Mouse (Mus musculus): ENCODE measurements around the gene Enthd1. TPM values are rescaled to one million over a fixed set of nuclear protein-coding genes. Genes with fewer than 3 reads are reported as not detected.

Gene Enthd1
- polyA plus RNA-seq, 1 experiment from 2014 or later: not detected

DNA sequence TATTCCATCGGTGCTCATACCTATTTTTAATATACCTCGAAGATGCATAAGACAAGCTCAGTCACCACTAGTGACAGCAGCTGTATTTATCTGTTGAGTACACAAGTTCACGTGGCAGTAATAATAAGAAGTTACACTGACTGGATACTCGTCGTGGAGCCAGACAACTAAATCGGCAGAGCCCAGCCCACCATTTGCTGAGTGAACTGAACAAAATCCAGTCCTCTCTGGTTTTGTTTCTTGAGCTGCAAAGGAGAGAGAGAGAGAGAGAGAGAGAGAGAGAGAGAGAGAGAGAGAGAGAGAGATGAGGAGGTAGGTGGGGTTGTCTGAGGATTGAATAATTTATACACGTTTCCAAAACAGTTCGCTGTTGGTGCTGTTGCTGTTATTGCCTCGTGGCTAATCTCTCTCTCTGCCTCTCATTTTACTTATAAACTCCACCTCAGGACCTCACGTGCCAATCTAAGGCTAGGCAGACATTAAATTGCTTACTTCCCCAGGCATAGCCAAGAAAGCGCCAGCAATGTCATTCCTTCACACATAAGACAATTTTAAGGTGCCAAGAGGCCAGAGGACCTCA is 11.5 kb upstream of the Enthd1 start:
- Histone ChIP-seq H3K4me3 (ENCODE audit: low read length) (no peak overlapping the region), H3K9ac (replicated peaks; ENCODE audit: low read length) (no peak overlapping the region), H3K27me3 (ENCODE audit: insufficient read depth, low read length) (peaks cover 27% of the 10 kb centered on the region), H3K36me3 (ENCODE audit: insufficient read depth, low read length) (no peaks in the 10 kb centered on the region), H3K4me2 (replicated peaks; ENCODE audit: low read depth, low read length) (no peak overlapping the region), H3K4me1 (ENCODE audit: insufficient read depth, low read length) (no peaks in the 10 kb centered on the region), H3K9me3 (ENCODE audit: low read length) (no peaks in the 10 kb centered on the region), H3K27ac (ENCODE audit: low read length) (no peak overlapping the region)
- no peak for ATAC-seq (ENCODE audit: low FRiP score, low TSS enrichment)
- 71% methylated on average over 11 of the region's 11 CpGs for WGBS

DNA sequence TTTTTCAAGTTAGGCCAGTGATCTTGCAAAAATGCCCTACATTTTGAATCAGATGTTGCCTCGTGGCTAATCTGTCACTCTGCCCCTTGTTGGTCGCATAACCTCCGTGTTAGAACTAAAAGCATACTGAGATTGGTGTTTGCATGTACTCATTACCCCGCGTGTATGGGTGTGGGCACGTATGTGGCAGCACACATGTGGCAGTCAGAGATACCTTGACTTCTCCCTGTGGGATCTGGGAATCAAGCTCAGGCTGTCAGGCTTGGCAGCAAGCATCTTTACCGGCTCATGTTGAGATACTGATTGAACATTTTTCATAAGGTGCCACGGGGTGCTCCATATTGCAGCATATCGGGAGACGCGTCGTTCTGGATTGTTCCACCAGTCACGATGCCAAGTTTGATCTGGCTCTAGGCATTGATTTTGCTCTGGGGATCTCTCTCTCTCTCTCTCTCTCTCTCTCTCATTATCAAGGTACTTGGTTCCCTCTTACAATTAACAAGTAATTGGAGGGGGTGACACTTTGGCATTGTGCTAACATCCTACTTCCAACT is 10.9 kb upstream of the Enthd1 start:
- H3K9ac ChIP-seq (replicated peaks; ENCODE audit: low read length): no peak overlapping the region
- H3K36me3 ChIP-seq (ENCODE audit: insufficient read depth, low read length): no peaks in the 10 kb centered on the region
- 94% methylated on average over 13 of the region's 13 CpGs for WGBS
- ATAC-seq (ENCODE audit: low FRiP score, low TSS enrichment): no peak
- no peak overlapping the region for H3K4me2 ChIP-seq (replicated peaks; ENCODE audit: low read depth, low read length)
- H3K27me3 ChIP-seq (ENCODE audit: insufficient read depth, low read length): peaks cover 27% of the 10 kb centered on the region
- H3K9me3 ChIP-seq (ENCODE audit: low read length): no peaks in the 10 kb centered on the region
- H3K27ac ChIP-seq (ENCODE audit: low read length): no peak overlapping the region
- no peak overlapping the region for H3K4me3 ChIP-seq (ENCODE audit: low read length)
- no peaks in the 10 kb centered on the region for H3K4me1 ChIP-seq (ENCODE audit: insufficient read depth, low read length)

DNA sequence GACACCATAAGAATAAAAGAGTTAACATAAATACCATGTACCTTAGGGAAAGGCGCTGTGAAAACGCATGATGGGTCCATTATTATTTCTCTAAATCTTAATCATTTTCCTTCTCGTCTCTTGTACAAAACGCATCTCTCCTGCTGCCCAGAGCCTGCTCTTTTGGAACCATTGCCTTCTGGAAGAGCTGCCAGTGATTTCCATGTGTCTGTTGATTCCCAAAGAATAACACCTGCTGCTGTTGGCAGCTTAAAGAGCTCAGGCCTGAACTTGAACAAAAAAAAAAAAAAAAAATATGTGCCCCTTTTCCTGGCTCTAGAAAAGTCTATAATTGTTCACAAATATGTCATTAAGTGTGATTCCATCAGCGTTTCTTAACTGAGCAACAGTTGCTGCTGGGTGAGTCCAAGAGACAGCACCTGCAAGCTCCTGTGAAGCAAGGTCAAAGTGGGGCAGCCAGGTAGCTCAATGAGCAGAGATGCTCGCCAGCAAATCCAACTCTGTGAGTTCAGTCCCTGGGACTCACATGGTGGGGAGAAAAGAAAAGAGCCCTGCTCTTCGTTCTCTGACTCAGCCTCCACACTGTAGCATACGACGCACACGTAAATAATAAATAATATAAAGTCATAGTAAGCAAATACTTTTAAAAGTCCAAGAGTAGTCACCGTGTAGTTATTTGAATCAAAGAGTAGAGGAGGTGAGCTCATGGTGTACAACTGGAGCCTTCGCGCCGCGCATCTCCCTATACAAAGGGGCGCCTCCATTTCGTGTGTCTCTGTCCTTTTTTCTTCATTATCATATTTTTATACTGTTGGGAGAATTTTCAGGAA is 9.5 kb upstream of the Enthd1 start:
- Histone ChIP-seq H3K4me2 (replicated peaks; ENCODE audit: low read depth, low read length) (no peak overlapping the region), H3K27me3 (ENCODE audit: insufficient read depth, low read length) (peaks cover 27% of the 10 kb centered on the region), H3K36me3 (ENCODE audit: insufficient read depth, low read length) (no peaks in the 10 kb centered on the region), H3K4me1 (ENCODE audit: insufficient read depth, low read length) (no peaks in the 10 kb centered on the region), H3K4me3 (ENCODE audit: low read length) (no peak overlapping the region), H3K9me3 (ENCODE audit: low read length) (no peaks in the 10 kb centered on the region), H3K9ac (replicated peaks; ENCODE audit: low read length) (no peak overlapping the region), H3K27ac (ENCODE audit: low read length) (no peak overlapping the region)
- no peak for ATAC-seq (ENCODE audit: low FRiP score, low TSS enrichment)
- 95% methylated on average over 17 of the region's 17 CpGs for WGBS

DNA sequence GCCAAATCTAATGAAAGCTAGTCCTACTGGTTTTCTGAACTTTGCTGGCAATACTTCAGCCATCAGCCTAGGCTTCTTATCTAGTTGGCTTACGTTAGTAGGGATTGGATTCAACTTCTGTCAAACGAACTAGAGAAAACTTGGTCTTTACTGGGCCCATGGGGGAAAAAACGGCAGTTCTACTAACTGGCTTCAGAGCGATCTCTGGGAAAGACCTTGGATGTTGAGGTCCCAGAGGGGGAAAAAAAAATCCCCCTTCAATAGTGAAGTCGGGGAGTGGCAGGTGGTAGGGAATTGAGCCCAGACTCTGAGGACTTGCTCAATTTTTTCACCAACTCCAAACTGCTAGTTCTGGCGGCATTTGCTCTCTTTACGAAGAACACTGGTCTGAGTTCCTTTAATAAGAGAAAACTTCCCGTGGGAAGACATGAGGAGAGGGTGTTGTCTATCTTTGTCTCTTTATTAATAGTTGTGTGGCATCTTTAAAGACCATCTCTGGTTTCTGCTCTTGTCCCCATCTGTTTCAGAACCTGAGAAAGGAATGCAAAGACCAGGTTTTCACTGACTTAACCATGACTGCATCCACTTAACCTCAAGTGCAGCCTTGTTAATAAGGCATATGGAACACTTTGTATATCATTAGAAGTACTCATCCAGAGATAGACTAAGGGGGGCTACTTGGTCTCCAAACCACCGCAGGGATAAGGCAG is 8.0 kb upstream of the Enthd1 start:
- no peak overlapping the region for H3K9ac ChIP-seq (replicated peaks; ENCODE audit: low read length)
- 81% methylated on average over 9 of the region's 9 CpGs for WGBS

DNA sequence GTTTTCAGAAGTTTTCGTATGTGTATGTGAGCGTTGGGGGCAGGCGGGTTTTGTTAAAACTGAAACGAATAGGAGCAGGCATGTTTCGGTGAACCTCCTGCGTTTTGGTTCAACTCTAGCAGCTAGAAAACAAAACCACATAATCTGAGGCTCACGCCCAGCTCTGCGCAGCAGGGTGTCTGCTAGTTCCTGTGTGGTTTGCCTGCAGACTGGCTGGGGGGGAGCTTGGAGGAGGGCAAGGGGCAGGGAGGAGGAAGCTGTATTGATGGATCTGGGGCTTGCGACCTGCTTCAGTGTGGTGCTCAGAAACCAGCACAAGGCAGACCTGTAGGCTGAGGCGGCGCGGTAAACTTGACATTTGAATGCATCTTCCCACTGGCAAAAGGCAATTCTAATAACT is 7.3 kb upstream of the Enthd1 start, which contains the start of gene Grap2:
Grap2 (plus strand) TSS at position 304 of the 400 bp plus-strand sequence.
- Histone ChIP-seq H3K36me3 (ENCODE audit: insufficient read depth, low read length) (no peaks in the 10 kb centered on the region), H3K9me3 (ENCODE audit: low read length) (no peaks in the 10 kb centered on the region), H3K9ac (replicated peaks; ENCODE audit: low read length) (no peak within 1 kb of the TSS), H3K27me3 (ENCODE audit: insufficient read depth, low read length) (peaks cover 16% of the 10 kb centered on the region), H3K27ac (ENCODE audit: low read length) (no peak within 1 kb of the TSS), H3K4me3 (ENCODE audit: low read length) (no peak within 1 kb of the TSS), H3K4me2 (replicated peaks; ENCODE audit: low read depth, low read length) (no peak within 1 kb of the TSS), H3K4me1 (ENCODE audit: insufficient read depth, low read length) (no peaks in the 10 kb centered on the region)
- 68% methylated on average over 12 of the region's 12 CpGs for WGBS
- no peak for ATAC-seq (ENCODE audit: low FRiP score, low TSS enrichment)

More for the DNA sequence above, 8.0 kb upstream of the Enthd1 start:
- peaks cover 21% of the 10 kb centered on the region for H3K27me3 ChIP-seq (ENCODE audit: insufficient read depth, low read length)
- no peaks in the 10 kb centered on the region for H3K4me1 ChIP-seq (ENCODE audit: insufficient read depth, low read length)
- H3K9me3 ChIP-seq (ENCODE audit: low read length): no peaks in the 10 kb centered on the region
- H3K36me3 ChIP-seq (ENCODE audit: insufficient read depth, low read length): no peaks in the 10 kb centered on the region
- ATAC-seq (ENCODE audit: low FRiP score, low TSS enrichment): no peak
- no peak overlapping the region for H3K4me2 ChIP-seq (replicated peaks; ENCODE audit: low read depth, low read length)
- no peak overlapping the region for H3K27ac ChIP-seq (ENCODE audit: low read length)
- H3K4me3 ChIP-seq (ENCODE audit: low read length): no peak overlapping the region

DNA sequence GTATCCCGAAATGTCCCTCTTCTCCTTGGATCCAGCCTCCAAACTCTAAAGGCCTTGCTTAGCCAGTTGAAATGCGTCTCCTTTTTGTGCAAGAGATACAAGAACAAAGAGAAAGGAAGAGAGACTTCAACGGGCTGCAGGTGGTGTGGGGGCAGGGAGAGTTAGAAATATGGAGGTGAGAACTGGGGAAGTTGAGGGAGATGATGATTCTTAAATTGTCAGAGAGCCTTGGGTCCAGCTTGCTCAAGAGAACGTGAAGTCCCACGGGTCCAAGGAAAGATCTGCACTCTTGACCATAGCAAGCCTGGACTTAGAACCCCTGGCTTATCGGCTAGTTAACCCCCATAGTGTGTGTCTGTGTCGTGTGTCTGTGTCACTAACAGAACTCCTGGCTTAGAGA is 6.7 kb upstream of the Enthd1 start:
- Histone ChIP-seq H3K9me3 (ENCODE audit: low read length) (no peaks in the 10 kb centered on the region), H3K27me3 (ENCODE audit: insufficient read depth, low read length) (peaks cover 10% of the 10 kb centered on the region), H3K9ac (replicated peaks; ENCODE audit: low read length) (no peak overlapping the region), H3K27ac (ENCODE audit: low read length) (no peak overlapping the region), H3K36me3 (ENCODE audit: insufficient read depth, low read length) (no peaks in the 10 kb centered on the region), H3K4me3 (ENCODE audit: low read length) (no peak overlapping the region), H3K4me1 (ENCODE audit: insufficient read depth, low read length) (no peaks in the 10 kb centered on the region), H3K4me2 (replicated peaks; ENCODE audit: low read depth, low read length) (no peak overlapping the region)
- WGBS: 63% methylated on average over 7 of the region's 7 CpGs
- no peak for ATAC-seq (ENCODE audit: low FRiP score, low TSS enrichment)

DNA sequence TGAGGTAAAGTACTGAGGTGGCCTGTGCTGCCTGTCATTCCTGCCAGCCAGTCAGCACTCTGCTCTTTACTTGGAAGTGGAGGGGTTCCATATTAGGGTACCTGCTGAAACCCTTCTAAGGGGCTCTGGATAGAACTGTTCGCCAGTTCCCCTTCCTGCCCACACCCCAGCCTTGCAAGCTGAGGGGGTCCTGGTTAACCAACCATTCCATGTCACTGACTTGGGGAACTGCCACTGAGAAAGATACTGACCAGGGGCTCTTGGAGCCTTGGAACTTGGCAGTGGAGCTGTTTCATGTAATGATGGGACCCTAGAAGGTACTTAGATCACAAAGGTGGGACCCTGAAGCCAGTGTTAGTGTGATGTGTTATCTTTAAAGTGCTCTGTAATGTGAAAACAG is 5.3 kb upstream of the Enthd1 start:
- Histone ChIP-seq H3K9ac (replicated peaks; ENCODE audit: low read length) (no peak overlapping the region), H3K27me3 (ENCODE audit: insufficient read depth, low read length) (0 out of 2 replicates have a peak, but pooled peaks cover 2% of the 10 kb centered on the region), H3K4me3 (ENCODE audit: low read length) (no peak overlapping the region), H3K4me1 (ENCODE audit: insufficient read depth, low read length) (no peaks in the 10 kb centered on the region), H3K27ac (ENCODE audit: low read length) (no peak overlapping the region), H3K9me3 (ENCODE audit: low read length) (no peaks in the 10 kb centered on the region), H3K36me3 (ENCODE audit: insufficient read depth, low read length) (no peaks in the 10 kb centered on the region), H3K4me2 (replicated peaks; ENCODE audit: low read depth, low read length) (no peak overlapping the region)
- WGBS: 86% methylated on average over 1 of the region's 1 CpGs
- no peak for ATAC-seq (ENCODE audit: low FRiP score, low TSS enrichment)

DNA sequence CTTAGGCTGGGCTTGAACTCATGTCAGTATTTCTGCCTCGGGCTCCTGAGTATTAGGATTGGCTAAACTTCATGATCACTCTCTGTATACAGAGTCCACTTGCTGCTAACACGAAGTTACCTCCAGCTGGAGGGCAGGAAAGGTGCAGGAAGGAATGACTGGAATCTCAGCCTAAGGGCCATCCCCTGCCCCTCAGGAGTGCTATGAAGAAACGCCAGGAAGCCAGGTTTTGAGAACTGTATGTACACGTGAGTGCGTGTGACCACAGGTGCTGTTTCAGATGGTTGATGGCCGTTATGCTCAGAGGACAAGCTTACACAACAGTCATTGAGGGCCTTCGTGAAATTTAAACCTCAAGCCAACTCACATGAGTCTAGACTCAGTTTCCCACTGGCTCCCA is 4.2 kb upstream of the Enthd1 start:
- Histone ChIP-seq H3K36me3 (ENCODE audit: insufficient read depth, low read length) (no peaks in the 10 kb centered on the region), H3K4me2 (replicated peaks; ENCODE audit: low read depth, low read length) (no peak overlapping the region), H3K4me1 (ENCODE audit: insufficient read depth, low read length) (no peaks in the 10 kb centered on the region), H3K4me3 (ENCODE audit: low read length) (no peak overlapping the region), H3K27ac (ENCODE audit: low read length) (no peak overlapping the region), H3K9ac (replicated peaks; ENCODE audit: low read length) (no peak overlapping the region), H3K9me3 (ENCODE audit: low read length) (no peaks in the 10 kb centered on the region), H3K27me3 (ENCODE audit: insufficient read depth, low read length) (0 out of 2 replicates have a peak, but pooled peaks cover 2% of the 10 kb centered on the region)
- ATAC-seq (ENCODE audit: low FRiP score, low TSS enrichment): no peak
- WGBS: 77% methylated on average over 7 of the region's 7 CpGs

DNA sequence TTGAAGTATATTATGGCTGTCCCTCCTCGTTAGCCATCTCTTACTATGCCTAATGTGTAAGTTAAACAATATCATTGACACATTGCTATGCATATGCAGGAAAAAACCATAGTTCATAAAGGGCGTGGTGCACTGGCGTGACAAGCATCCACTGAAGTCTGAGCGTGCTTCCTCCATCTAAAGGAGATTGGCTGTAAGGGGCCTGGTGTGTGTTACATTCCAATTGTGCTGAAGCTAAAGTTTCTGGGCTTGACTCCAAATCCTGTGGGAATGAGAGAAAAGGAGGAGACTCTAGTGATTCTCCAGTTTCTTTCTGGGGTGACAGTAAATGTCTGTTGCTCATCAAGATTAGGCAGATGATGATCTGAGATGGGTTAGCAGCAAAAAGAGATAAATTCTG is 2.8 kb upstream of the Enthd1 start:
- Histone ChIP-seq H3K36me3 (ENCODE audit: insufficient read depth, low read length) (no peaks in the 10 kb centered on the region), H3K9me3 (ENCODE audit: low read length) (no peaks in the 10 kb centered on the region), H3K4me1 (ENCODE audit: insufficient read depth, low read length) (no peaks in the 10 kb centered on the region), H3K27ac (ENCODE audit: low read length) (no peak overlapping the region), H3K4me2 (replicated peaks; ENCODE audit: low read depth, low read length) (no peak overlapping the region), H3K4me3 (ENCODE audit: low read length) (no peak overlapping the region), H3K9ac (replicated peaks; ENCODE audit: low read length) (no peak overlapping the region), H3K27me3 (ENCODE audit: insufficient read depth, low read length) (no peaks in the 10 kb centered on the region)
- ATAC-seq (ENCODE audit: low FRiP score, low TSS enrichment): no peak
- 78% methylated on average over 4 of the region's 4 CpGs for WGBS
